Mouse (Mus musculus) left cerebral cortex, postnatal 4 days (tissue): ENCODE results near the gene Tep1. TPM values are rescaled to one million over a fixed set of nuclear protein-coding genes. Genes with fewer than 3 reads are reported as not detected.
"Not testable (repeated sequence)": the region's sequence is repeated elsewhere in the genome, so short reads cannot be mapped to it uniquely, and the experiment has no call there.

Experiments
- DNase-seq: peaks from one replicate; pipeline ENCODE4 v3.0.0-alpha.2; 2022
- intact Hi-C: fragments of 180-260 bp; cut with DNase I; formaldehyde crosslinking; loops from one replicate; pipeline ENCODE4 v1.15.1; 2025
- total RNA-seq, 2 experiments: library from RNA; stranded (reverse); gene quantifications; 2 replicates each; pipeline ENCODE4 v1.2.3; 2021

Tep1 gene
- total RNA-seq, 2 experiments from 2014 or later = 1.6 to 3.4 TPM

GRCm38 (mm10) chr14:50868656-50869055 is 1.7 kb downstream of the Tep1 start:
- no peak for DNase-seq
- intact Hi-C loops = no loop called here

DNA sequence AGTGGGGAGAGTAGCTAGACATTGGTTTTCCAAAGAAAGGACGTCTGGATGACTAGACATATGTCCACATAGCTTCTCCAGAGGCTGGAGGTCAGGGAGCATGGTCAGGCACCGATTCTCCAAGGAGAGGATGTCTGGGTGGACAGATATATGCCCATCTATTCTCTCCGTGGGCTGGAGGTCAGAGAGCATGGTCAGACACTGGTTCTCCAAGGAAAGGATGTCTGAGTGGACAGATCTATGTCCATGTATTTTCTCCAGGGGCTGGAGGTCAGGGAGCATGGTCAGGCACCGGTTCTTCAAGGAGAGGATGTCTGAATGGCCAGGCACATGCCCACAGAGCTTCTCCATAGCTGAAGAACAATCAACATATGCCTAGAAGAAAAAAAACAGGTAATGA is 2.1 kb downstream of the Tep1 start:
- intact Hi-C loops = no loop called here

DNA sequence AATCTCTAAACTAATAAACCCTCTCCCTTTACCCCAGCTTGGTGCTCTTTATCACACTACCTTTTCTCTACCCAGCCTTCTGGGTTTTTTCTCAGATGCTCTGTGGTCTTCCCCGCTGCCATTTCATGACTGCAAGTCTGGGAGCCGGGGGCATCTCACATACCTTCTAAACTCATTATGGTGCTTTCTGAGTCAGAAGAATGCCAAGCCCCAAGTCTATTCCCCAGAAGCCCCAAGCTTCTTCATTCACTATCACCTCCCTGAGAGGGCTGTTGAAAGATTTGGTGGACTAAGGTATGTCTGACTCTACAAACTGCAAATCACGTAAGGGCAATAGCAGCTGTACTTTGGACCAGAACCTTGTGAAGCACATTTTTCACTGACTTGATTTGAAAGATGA is 3.4 kb downstream of the Tep1 start:
- intact Hi-C loops = no loop called here

More for the DNA sequence above, 2.1 kb downstream of the Tep1 start:
- no peak for DNase-seq

DNA sequence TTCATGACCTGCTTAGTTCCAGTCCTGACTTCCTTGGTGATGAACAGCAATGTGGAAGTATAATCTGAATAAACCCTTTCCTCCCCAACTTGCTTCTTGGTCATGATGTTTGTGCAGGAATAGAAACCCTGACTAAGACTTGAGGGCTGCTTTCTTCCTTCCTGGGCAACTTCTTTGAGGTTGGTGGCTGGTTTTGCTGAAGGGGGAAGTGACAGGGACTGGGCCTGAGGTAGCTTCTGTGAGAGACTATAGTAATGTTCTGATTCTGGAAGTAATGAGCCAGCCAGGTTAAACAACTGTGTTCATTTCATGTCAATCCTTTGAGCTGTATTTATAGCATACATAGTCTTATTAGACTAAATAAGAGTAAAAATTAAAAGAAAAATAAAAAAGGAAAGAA is 5.4 kb downstream of the Tep1 start:
- DNase-seq, intact Hi-C loops: not testable (repeated sequence)

More for the DNA sequence above, 3.4 kb downstream of the Tep1 start:
- no peak for DNase-seq

DNA sequence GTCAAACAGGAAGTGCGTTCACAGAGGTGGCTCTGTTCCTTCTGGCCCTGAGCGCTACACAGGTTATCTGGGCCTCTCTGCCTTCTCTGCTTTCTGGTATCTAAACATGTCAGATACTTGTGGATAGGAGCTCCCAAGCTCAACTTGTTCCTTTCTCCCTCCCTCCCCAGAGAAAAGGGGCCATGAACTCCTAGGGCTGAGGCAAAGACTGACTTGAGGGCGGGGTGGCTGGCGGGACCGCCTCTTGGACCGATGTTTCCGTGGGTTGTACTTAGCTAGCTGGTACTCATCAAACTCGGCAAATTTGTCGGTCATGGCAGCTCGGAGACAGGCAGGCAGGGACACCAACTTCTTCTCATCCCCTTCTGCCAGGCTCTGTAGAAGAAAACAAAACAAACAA is 7.7 kb downstream of the Tep1 start:
- intact Hi-C loops = no loop called here
- no peak for DNase-seq

GRCm38 (mm10) chr14:50855788-50856187 is 14.6 kb downstream of the Tep1 start:
- intact Hi-C loops = no loop called here
- DNase-seq = no peak

- peak; percentile 36 for DNase-seq
- intact Hi-C loops = no loop called here
Measured at GRCm38 (mm10) chr14:50837236-50837635, 33.1 kb downstream of the Tep1 start.

DNA sequence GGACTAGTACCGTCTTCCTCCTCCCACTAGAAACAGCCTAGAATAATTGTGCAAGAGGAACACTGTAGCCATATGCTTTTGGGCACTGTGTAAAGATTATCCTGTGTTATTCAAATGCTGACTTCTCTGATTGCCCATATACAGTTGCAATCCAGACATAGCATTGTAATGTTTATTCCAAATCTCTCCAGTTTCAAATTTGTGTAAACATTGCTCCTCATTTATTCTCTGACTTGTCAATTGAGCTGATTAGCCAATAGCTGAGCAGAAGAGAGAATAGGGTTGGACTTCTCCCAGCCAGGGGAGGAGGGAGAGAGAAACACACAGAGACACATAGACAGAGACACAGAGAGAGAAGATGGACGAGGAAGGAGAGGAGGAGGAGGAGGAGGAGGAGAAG is 35.9 kb downstream of the Tep1 start:
- no peak for DNase-seq
- intact Hi-C loops = no loop called here

DNA sequence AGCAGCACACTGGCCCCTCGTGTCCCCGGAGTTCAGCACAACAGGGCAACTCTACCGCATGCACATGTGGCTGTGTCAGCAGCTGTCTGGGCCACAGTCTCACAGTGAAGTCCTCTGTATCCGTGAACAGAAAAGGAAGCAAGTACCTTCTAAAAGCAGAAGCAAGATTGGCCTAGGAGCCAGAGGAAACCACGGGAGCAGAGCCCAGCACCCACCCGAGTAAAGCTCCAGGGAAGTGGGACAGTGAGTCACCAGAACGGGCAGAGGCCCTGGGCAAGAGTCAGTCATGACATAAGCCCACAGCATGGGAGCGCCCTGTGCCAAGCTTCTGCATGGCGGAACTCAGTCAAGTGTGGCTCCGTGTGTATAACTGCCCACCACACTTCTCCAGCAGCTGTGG is 36.4 kb downstream of the Tep1 start:
- DNase-seq = peak; percentile 28
- intact Hi-C loops = no loop called here

DNA sequence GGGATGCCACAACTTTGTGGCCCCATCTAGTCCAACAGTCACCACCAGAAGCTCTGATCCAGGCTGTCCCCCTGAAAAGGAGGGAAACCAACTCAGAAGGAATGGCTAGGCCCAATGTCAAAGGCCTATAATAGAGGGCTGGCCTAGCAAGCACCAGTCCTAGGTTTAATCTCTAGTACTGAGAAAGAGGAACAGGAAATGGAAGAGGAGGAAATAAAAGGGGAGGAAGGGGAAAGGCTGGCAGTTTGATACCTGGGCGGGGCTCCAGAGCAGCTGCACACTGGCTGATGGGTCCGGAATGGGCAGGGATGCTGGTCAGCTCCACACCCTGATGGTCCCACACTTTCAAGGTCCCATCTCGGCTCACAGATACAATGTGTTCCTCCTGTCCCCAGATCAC is 40.5 kb downstream of the Tep1 start:
- intact Hi-C loops = no loop called here
- DNase-seq = no peak

DNA sequence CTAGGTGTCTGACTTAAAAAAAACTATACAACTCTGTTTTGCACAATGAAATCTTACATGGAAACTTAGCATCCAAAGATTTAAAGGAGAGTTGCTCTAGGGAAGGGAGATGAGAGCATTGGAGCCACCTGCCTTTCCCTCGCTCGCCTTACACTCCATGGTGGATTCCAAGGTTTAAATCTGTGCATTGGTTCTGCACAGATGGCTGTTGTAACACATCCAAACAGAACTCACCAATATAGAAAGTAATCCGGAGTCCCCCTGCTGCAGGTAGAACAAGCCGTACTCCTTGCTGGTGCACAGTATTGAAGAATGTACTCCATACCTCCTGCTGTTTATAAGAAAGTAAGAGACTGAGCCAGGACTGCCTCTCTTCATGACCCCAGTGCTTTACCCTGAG is 43.8 kb downstream of the Tep1 start:
- intact Hi-C loops = no loop called here
- DNase-seq = no peak

- intact Hi-C loops = no loop called here
- no peak for DNase-seq
Measured at GRCm38 (mm10) chr14:50824219-50824618, 46.1 kb downstream of the Tep1 start.

GRCm38 (mm10) chr14:50823240-50823639 is 47.1 kb downstream of the Tep1 start:
- intact Hi-C loops = no loop called here
- DNase-seq = no peak

DNA sequence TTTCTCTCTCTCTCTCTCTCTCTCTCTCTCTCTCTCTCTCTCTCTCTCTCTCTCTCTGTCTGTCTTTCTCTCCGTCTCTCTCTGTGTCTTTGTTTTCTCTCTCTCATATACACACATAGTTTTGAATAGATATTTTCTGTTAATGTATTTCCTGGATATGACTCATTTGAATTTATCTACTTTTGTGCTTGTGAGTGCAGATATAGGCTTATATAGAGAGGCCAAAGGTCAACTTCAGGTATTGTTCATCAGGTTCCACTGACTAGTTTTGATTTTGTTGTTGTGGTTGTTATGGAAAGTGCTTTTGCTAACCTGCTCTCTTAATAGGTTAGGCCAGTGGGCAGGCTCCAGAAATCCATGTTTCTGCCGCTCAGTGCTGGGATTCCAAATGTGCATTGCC is 57.3 kb downstream of the Tep1 start:
- intact Hi-C loops = no loop called here

GRCm38 (mm10) chr14:50807487-50808072 is 62.8 kb downstream of the Tep1 start, which contains the start of the genes Ccnb1ip1 and Parp2:
Ccnb1ip1 (minus strand) TSS chr14:50807732.
Parp2 (plus strand) TSS chr14:50807841.
- peak; percentile 93 for DNase-seq
- intact Hi-C loops = loop anchor here (2.0 to 10.0 kb wide), 2 partner anchors 117 to 257 kb away; partner anchors contain the start of genes Apex1 and Osgep

More for the DNA sequence above, 57.3 kb downstream of the Tep1 start:
- DNase-seq = no peak

GRCm38 (mm10) chr14:50806469-50806868 is 63.9 kb downstream of the Tep1 start:
- DNase-seq = not testable (repeated sequence)
- intact Hi-C loops = loop anchor here (2.0 to 10.0 kb wide), 2 partner anchors 118 to 258 kb away; partner anchors contain the start of genes Apex1 and Osgep

- intact Hi-C loops = loop anchor here (5.0 to 10.0 kb wide), 2 partner anchors 120 to 283 kb away; partner anchors contain the start of genes Apex1 and Osgep
- no peak for DNase-seq
Measured at GRCm38 (mm10) chr14:50804683-50805082, 65.7 kb downstream of the Tep1 start.

DNA sequence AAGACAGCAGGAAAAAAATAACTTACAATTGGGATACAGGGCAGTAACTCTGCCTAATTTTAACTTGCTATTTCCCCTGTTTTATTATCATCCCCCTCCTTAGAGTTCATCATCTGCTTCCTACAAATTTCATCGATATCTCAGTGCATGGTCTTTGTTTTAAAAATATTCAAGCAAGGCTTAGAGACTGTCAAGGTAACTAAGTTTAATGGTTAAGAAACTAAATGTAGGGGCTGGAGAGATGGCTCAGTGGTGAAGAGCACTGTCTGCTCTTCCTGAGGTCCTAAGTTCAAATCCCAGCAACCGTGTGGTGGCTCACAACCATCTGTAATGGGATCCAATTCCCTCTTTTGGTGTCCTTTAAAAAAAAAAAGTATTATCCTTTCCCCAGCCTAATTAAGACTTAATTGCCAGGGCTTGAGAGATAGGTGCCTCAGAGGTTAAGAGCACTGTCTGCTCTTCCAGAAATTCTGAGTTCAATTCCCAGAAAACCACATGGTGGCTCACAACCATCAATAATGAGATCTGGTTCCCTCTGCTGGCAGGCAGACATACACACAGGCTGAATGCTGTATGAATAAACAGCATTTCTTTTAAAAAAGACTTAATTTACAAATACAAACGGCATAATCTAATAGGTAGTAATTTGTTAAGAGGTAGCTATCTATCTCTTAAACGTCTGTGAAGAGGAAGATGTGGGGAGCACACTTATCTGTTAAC is 67.4 kb downstream of the Tep1 start:
- no peak for DNase-seq

DNA sequence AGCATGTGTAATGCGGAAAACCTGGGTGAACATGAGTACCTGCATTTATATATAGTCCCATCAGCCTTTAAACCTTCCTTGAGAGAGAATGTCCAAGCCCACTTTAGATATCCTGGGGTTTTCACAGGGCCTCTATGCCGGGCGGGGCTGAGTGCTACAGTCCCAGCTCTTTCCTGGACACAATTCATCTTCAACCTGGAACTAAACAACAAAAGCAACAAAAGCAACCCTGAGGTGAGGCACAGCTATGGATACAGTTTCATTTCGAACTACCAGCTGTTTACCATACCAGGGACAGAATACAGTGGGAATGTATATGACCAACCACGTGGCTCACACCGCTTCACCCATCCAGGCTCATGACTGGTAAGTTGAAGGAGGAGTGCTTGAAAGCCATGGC is 67.9 kb downstream of the Tep1 start:
- DNase-seq = no peak
- intact Hi-C loops = loop anchor here (5.0 to 10.0 kb wide), 2 partner anchors 122 to 285 kb away; partner anchors contain the start of genes Apex1 and Osgep

More for the DNA sequence above, 67.4 kb downstream of the Tep1 start:
- intact Hi-C loops = loop anchor here (5.0 to 10.0 kb wide), 2 partner anchors 122 to 284 kb away; partner anchors contain the start of genes Apex1 and Osgep

DNA sequence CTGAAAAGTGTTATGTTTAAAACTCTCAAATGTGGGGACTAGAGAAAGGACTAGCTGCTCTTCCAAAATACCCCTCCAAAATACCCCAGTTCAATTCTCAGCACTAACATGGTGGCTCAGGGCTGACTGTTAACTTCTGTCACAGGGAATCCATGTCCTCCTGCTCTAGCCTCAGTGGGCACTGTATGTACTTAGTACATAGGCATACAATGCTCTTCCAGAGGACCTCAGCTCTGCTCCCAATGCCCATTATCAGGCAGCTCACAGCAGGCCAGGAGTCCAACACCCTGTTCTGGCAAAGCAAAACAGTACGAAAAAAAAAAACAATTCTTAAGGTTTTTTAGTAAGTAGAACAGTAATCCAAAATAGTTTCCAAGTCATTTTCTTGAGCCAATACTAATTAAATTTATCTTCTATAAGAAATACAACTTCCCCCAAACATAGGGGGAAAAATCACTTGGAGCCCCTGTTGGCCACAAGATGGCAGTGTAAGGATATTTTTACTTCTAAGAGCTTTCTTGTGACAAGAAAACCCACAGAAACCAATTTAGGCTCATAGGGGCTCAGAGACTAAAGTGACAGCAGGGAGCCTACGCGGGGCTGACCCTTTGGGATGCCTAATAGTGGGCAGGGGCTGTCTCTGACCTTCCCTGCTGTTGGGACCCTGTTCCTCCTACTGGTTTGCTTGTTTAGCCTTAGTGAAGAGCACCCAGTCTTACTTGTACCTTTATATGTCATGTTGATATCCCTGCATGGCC is 70.7 kb downstream of the Tep1 start:
- DNase-seq = peak; percentile 19
- intact Hi-C loops = loop anchor here (5.0 to 10.0 kb wide), 2 partner anchors 125 to 288 kb away; partner anchors contain the start of genes Apex1 and Osgep

DNA sequence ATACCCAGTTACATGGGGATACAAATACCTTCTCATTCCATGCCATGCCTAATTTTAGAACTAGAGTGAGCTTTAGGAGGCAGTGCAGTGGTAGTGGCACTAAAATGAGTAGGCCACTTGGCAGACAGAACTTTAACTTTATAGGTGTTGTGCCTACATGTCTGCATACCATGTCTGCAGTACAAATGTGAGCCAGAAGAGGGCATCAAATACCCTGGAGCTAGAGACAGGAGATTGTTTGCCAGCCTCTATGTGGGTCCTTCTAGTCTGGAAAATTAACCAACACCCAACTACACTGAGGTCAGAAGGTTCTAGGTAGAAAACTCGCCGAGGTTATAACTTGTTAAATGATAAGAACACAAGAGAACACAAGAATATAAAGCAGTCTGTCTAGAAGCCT is 71.8 kb downstream of the Tep1 start:
- DNase-seq = no peak
- intact Hi-C loops = no loop called here
